Mouse (Mus musculus) brain, embryonic 14.5 days (tissue): ENCODE measurements around the gene Taar7d.
A peak's percentile ranks its signal among the peaks of the same experiment; 100 is the strongest.

ENCODE experiments used
- CTCF ChIP-seq: fragments of 200-500 bp; IDR thresholded peaks from 2 replicates; pipeline ENCODE4 v1.5.1; 2012; ENCODE audit warnings: inconsistent platforms, mild to moderate bottlenecking, moderate library complexity, borderline replicate concordance; ENCODE audit not compliant: insufficient read depth, insufficient read length; ENCODE audit errors: extremely low read depth
- POLR2A ChIP-seq: fragments of 200-500 bp; IDR thresholded peaks from 2 replicates; pipeline ENCODE4 v1.6.1; 2012; ENCODE audit warnings: mild to moderate bottlenecking, inconsistent platforms, borderline replicate concordance; ENCODE audit not compliant: poor library complexity, insufficient read depth, insufficient read length, severe bottlenecking; ENCODE audit errors: extremely low read depth

GRCm38 (mm10) chr10:23978901-23979705 lies 47.9 kb upstream of the Taar7d start:
- TF ChIP-seq POLR2A (no peak), CTCF (peak; percentile 69)
